Mouse (Mus musculus) MEL (cell line): ENCODE data around the gene Lmbrd1. TPM values are rescaled to one million over a fixed set of nuclear protein-coding genes. Genes with fewer than 3 reads are reported as not detected.

Experiments used
- DNase-seq: peaks from one replicate; pipeline ENCODE4 v3.0.0; 2011; ENCODE audit warnings: low read depth, low spot score
- H3K27ac ChIP-seq: 2 replicates; pipeline ENCODE4 v1.5.1; 2012; ENCODE audit warnings: low read depth, mild to moderate bottlenecking, control low read depth, low read length, moderate library complexity; ENCODE audit not compliant: control insufficient read depth
- H3K27me3 ChIP-seq, 2 experiments: fragments of 150-350 bp in 1 of 2; sonication (generic) in 1 of 2; 2 replicates each; pipeline ENCODE4 v1.6.1; 2012; ENCODE audit warnings: low read length in 2 of 2, mild to moderate bottlenecking in 2 of 2, improper control_type of control experiment in 1 of 2, moderate library complexity in 1 of 2; ENCODE audit not compliant: insufficient read depth in 2 of 2, control insufficient read depth in 1 of 2
- H3K36me3 ChIP-seq, 2 experiments: 2 replicates each; pipeline ENCODE4 v1.6.1; 2012 to 2014; ENCODE audit warnings: low read length in 2 of 2, improper control_type of control experiment in 1 of 2, inconsistent platforms in 1 of 2, mild to moderate bottlenecking in 1 of 2; ENCODE audit not compliant: insufficient read depth in 2 of 2, control insufficient read depth in 1 of 2
- H3K4me1 ChIP-seq, 2 experiments: fragments of 150-350 bp in 1 of 2; sonication (generic) in 1 of 2; 2 replicates each; pipeline ENCODE4 v1.6.1; 2012; ENCODE audit warnings: low read length in 2 of 2, improper control_type of control experiment in 1 of 2, mild to moderate bottlenecking in 1 of 2; ENCODE audit not compliant: insufficient read depth in 2 of 2, control insufficient read depth in 1 of 2
- H3K4me3 ChIP-seq, 2 experiments: fragments of 150-350 bp in 1 of 2; sonication (generic) in 1 of 2; 2 replicates each; pipeline ENCODE4 v1.5.1; 2012; ENCODE audit warnings: low read depth in 2 of 2, low read length in 2 of 2, mild to moderate bottlenecking in 2 of 2, moderate library complexity in 2 of 2, control low read depth in 1 of 2, improper control_type of control experiment in 1 of 2; ENCODE audit not compliant: control insufficient read depth in 1 of 2, insufficient read depth in 1 of 2
- H3K79me2 ChIP-seq: 2 replicates; pipeline ENCODE4 v1.6.1; 2012; ENCODE audit warnings: mild to moderate bottlenecking, low read length, moderate library complexity; ENCODE audit not compliant: control insufficient read depth, poor library complexity, insufficient read depth
- H3K9ac ChIP-seq: 2 replicates; pipeline ENCODE4 v1.6.1; 2012; ENCODE audit warnings: low read depth, mild to moderate bottlenecking, control low read depth, low read length, moderate library complexity; ENCODE audit not compliant: control insufficient read depth, poor library complexity, severe bottlenecking
- H3K9me3 ChIP-seq: fragments of 150-350 bp; sonication (generic); replicated peaks from 2 replicates; pipeline ENCODE4 v1.6.1; 2012; ENCODE audit warnings: mild to moderate bottlenecking, low read length, improper control_type of control experiment, moderate library complexity; ENCODE audit not compliant: insufficient read depth
- BHLHE40 ChIP-seq: IDR thresholded peaks from 2 replicates; pipeline ENCODE4 v1.6.1; 2012; ENCODE audit warnings: low read depth, mild to moderate bottlenecking, inconsistent platforms, low read length, improper control_type of control experiment, borderline replicate concordance
- CTCF ChIP-seq, 3 experiments: IDR thresholded peaks in 2 of 3; conservative IDR thresholded peaks in 1 of 3; 2 replicates each; pipeline ENCODE4 v1.5.1; 2011 to 2012; ENCODE audit warnings: low read length in 3 of 3, low read depth in 2 of 3, mild to moderate bottlenecking in 2 of 3, improper control_type of control experiment in 1 of 3, inconsistent platforms in 1 of 3, mixed read lengths in 1 of 3, moderate library complexity in 1 of 3; ENCODE audit not compliant: control insufficient read depth in 1 of 3, insufficient read depth in 1 of 3, poor library complexity in 1 of 3, severe bottlenecking in 1 of 3
- E2F4 ChIP-seq: IDR thresholded peaks from 2 replicates; pipeline ENCODE4 v1.6.1; 2011; ENCODE audit warnings: low read depth, low read length, improper control_type of control experiment, borderline replicate concordance
- ELF1 ChIP-seq: IDR thresholded peaks from 2 replicates; pipeline ENCODE4 v1.6.1; 2014; ENCODE audit warnings: low read depth, mild to moderate bottlenecking, inconsistent platforms, low read length, improper control_type of control experiment, moderate library complexity
- MAFK ChIP-seq: IDR thresholded peaks from 2 replicates; pipeline ENCODE4 v1.6.1; 2011; ENCODE audit warnings: low read depth, mild to moderate bottlenecking, low read length, improper control_type of control experiment, borderline replicate concordance
- MEF2A ChIP-seq: IDR thresholded peaks from 2 replicates; pipeline ENCODE4 v1.6.1; 2014; ENCODE audit warnings: low read depth, mild to moderate bottlenecking, inconsistent platforms, low read length, improper control_type of control experiment; ENCODE audit not compliant: poor library complexity, insufficient replicate concordance, severe bottlenecking; ENCODE audit errors: extremely low read depth
- MXI1 ChIP-seq: IDR thresholded peaks from 2 replicates; pipeline ENCODE4 v1.6.1; 2011; ENCODE audit warnings: mild to moderate bottlenecking, low read depth, low read length, improper control_type of control experiment
- MYC ChIP-seq: IDR thresholded peaks from 2 replicates; pipeline ENCODE4 v1.6.1; 2011; ENCODE audit warnings: low read depth, mild to moderate bottlenecking, low read length, improper control_type of control experiment, moderate library complexity
- TCF12 ChIP-seq: IDR thresholded peaks from 2 replicates; pipeline ENCODE4 v1.6.1; 2014; ENCODE audit warnings: low read depth, mild to moderate bottlenecking, inconsistent platforms, low read length, improper control_type of control experiment, moderate library complexity
- polyA plus RNA-seq, 2 experiments: library from polyadenylated mRNA; stranded (reverse) in 1 of 2; unstranded in 1 of 2; fragments of >175 nt in 1 of 2; fragments of >200 nt in 1 of 2; gene quantifications; 2 replicates each; pipeline versions ENCODE4 v1.2.1 to v1.2.4; 2012; ENCODE audit warnings: low replicate concordance in 2 of 2, low read depth in 1 of 2; ENCODE audit not compliant: insufficient read length in 2 of 2, insufficient read depth in 1 of 2, missing spikeins in 1 of 2
- total RNA-seq: library from RNA; depleted of rRNA; stranded (reverse); fragments of 300-350 nt; gene quantifications from 2 replicates; pipeline ENCODE4 v1.2.3, GENCODE M21; 2012

The Lmbrd1 gene
- total and polyA plus RNA-seq, 3 experiments, result 17.3 to 24.0 TPM; not detected in 1

DNA sequence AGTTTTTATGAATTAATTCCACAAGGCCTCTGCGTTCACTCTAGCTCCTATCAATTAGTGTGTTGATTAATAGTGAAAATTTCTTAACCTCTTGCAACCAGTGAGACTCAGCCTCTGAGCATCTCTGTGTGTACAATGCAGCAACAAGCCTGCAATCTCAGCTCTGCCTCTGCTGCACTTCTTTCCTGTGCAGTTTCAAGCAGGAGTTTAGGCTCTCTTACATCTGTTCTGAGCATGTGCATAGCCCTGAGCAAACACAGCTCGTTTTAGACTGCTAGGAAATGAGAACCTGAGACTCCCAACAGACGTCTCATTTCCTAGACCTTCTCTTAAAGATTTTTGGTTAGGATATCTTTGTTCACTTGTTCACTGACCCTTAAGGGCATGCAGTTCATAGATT, 63.1 kb downstream of the Lmbrd1 start:
- no peak for DNase-seq
- no peak overlapping the region for H3K9ac ChIP-seq
- no peak overlapping the region for H3K27ac ChIP-seq
- no peak overlapping the region for H3K4me3 ChIP-seq
- TF ChIP-seq MEF2A, result no peak
- no peaks in the 10 kb centered on the region for H3K79me2 ChIP-seq
- peaks cover 0 to 2% of the 10 kb centered on the region in 2 experiments; a peak in 1 of 4 replicates for H3K36me3 ChIP-seq
- no peaks in the 10 kb centered on the region for H3K27me3 ChIP-seq
- no peaks in the 10 kb centered on the region for H3K9me3 ChIP-seq
- no peaks in the 10 kb centered on the region for H3K4me1 ChIP-seq

DNA sequence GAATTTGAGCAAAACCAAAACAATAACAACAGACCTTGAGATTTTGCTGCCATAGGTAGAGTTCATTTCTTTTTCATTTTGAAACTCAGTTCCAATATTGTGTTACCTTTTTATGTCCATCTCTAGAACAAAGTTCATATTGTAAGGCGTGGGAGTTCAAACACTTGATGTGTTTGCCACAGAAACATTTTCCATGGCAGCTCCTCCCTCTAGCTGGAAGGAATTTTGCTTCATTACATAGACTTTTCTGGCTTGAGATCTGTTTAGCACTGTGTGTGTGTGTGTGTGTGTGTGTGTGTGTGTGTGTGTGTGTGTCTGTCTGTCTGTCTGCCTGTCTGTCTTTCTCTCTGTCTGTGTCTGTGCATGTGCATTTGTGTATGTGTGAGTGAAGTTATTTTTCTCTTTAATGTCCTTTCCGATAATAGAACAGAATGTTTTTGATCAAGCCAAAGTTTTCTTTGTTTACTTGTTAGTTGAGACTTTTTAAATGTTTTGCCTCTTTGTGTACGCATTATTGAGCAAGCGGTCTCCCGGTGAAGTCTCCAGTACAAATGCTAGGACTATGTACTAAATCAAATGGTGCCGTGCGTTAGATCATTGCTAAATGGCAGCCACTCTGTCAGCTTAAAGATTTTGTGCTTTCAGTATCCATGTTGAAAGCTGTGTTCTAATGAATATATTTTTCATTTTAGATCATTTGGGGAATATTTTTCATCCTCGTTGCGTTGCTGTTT, 64.9 kb downstream of the Lmbrd1 start:
- no peaks in the 10 kb centered on the region for H3K4me1 ChIP-seq

DNA sequence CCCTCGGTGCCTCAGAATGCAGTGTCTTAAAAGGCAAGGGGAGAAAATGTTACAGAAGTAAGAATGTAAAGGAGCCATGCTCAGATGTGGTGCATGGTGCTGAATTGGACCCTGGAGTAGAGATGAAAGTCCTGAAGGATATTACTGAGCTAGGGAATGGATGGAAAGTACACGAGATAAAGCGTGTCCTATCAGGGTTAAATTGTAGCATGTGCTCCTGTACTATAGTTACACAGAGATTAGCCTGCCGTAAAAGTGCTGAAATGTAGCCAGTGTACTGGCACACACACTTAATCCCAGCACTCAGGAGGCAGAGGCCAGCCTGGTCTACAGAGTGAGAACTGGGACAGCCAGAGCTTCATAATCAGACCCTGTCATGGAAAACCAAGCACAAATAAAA, 74.3 kb downstream of the Lmbrd1 start:
- Histone ChIP-seq H3K27me3 (no peaks in the 10 kb centered on the region), H3K79me2 (no peaks in the 10 kb centered on the region), H3K9me3 (no peaks in the 10 kb centered on the region), H3K4me3 (no peak overlapping the region), H3K4me1 (no peaks in the 10 kb centered on the region), H3K9ac (no peak overlapping the region), H3K27ac (no peak overlapping the region), H3K36me3 (no peaks in the 10 kb centered on the region)
- TF ChIP-seq ELF1, result no peak
- TF ChIP-seq BHLHE40, result no peak
- TF ChIP-seq MXI1, result no peak
- TF ChIP-seq CTCF (IDR thresholded peaks at IDR 0.05 in 2 of 3, conservative IDR thresholded peaks at IDR 0.05 in 1 of 3; ENCODE audit: control insufficient read depth in 1 of 3, insufficient read depth in 1 of 3, low read depth in 2 of 3, low read length in 3 of 3, poor library complexity in 1 of 3, severe bottlenecking in 1 of 3), result no peak
- no peak for DNase-seq

More for the DNA sequence above, 64.9 kb downstream of the Lmbrd1 start:
- Histone ChIP-seq H3K9me3 (no peaks in the 10 kb centered on the region), H3K4me3 (no peak overlapping the region), H3K27me3 (no peaks in the 10 kb centered on the region), H3K9ac (no peak overlapping the region), H3K36me3 (peaks cover 0 to 2% of the 10 kb centered on the region in 2 experiments; a peak in 2 of 4 replicates), H3K79me2 (no peaks in the 10 kb centered on the region), H3K27ac (no peak overlapping the region)
- TF ChIP-seq MYC, result no peak
- no peak for TF ChIP-seq TCF12
- TF ChIP-seq E2F4, result no peak
- TF ChIP-seq BHLHE40, result no peak
- no peak for TF ChIP-seq MAFK
- DNase-seq, result no peak
